Comparison of ENCODE assay signal across 11 mouse cellular contexts in genomic region chr12:71481899-71482593, GRCm38 (mm10).
DNase-seq lines count a peak whose midpoint lies in the region; ATAC-seq and TF ChIP-seq lines count a peak whose summit lies in the region.
"Had no signal": no experiment of that assay in that cellular context is flagged by ENCODE, and none has a peak within 500 bp of the region (broad histone marks: within the 10 kb centered on the region; RNA-seq: fewer than 3 reads in every experiment).

No protein-coding gene starts in this region.

- 79% methylated on average over 9 of the region's 9 CpGs for WGBS in heart, embryonic 14.5 days
- 62% methylated on average over 9 of the region's 9 CpGs for WGBS in heart, adult 2 months
- 36% methylated on average over 9 of the region's 9 CpGs for WGBS in stomach, embryonic 16.5 days

- H3K9ac ChIP-seq in heart, embryonic 14.5 days (ENCODE audit: low read length), result no peak overlapping the region
- no peak overlapping the region for H3K9ac ChIP-seq in heart, adult 2 months (ENCODE audit: low read depth, low read length)
- H3K9ac ChIP-seq in stomach, embryonic 16.5 days (ENCODE audit: low read length), result no peak overlapping the region

- no peak for DNase-seq in heart, adult 2 months
- peak; percentile 53 for DNase-seq in retina, postnatal 1 day
- DNase-seq in retina, embryonic 14.5 days (ENCODE audit: low spot score), result no peak
- peak; percentile 30 to 44 for DNase-seq in layer of hippocampus, adult 8-10 months (ENCODE audit: low spot score in 2 of 2)
- DNase-seq in spleen, adult 12 weeks (ENCODE audit: low spot score), result no peak
- no peak for DNase-seq in yolk sac, embryonic 10.5 days (ENCODE audit: low spot score)
- DNase-seq: adrenal gland, postnatal 25 days; kidney, postnatal 25 days had no signal

- H3K79me2 ChIP-seq in heart, adult 2 months (replicated peaks; ENCODE audit: control insufficient read depth, insufficient read depth, low read length), result no peaks in the 10 kb centered on the region

- TF ChIP-seq CTCF in heart, adult 2 months (IDR thresholded peaks at IDR 0.05), result no peak

- H3K27ac ChIP-seq in heart, embryonic 14.5 days (replicated peaks in 1 of 2; ENCODE audit: control insufficient read depth in 1 of 2, insufficient read depth in 1 of 2, low read depth in 2 of 2, low read length in 2 of 2), result peak overlapping the region; percentile 38 to 44; a peak in 3 of 4 replicates
- no peak overlapping the region; the same call in 1 of the 2 replicates for H3K27ac ChIP-seq in heart, adult 2 months
- peak overlapping the region; percentile 73 for H3K27ac ChIP-seq in stomach, embryonic 16.5 days (ENCODE audit: low read length)

- H3K36me3 ChIP-seq in heart, embryonic 14.5 days (ENCODE audit: control insufficient read depth, insufficient read depth, low read length), result no peaks in the 10 kb centered on the region
- H3K36me3 ChIP-seq in heart, adult 2 months (ENCODE audit: control insufficient read depth, insufficient read depth, low read length), result no peaks in the 10 kb centered on the region
- H3K36me3 ChIP-seq in stomach, embryonic 16.5 days (ENCODE audit: control insufficient read depth, insufficient read depth, low read length), result no peaks in the 10 kb centered on the region

- TF ChIP-seq EP300 in heart, adult 2 months (IDR thresholded peaks at IDR 0.05; ENCODE audit: insufficient read depth, low read depth, low read length), result no peak

- no peaks in the 10 kb centered on the region for H3K27me3 ChIP-seq in heart, embryonic 14.5 days (ENCODE audit: control insufficient read depth, insufficient read depth, low read length)
- H3K27me3 ChIP-seq in heart, adult 2 months (ENCODE audit: control insufficient read depth, insufficient read depth, low read length), result no peaks in the 10 kb centered on the region
- no peaks in the 10 kb centered on the region for H3K27me3 ChIP-seq in stomach, embryonic 16.5 days (ENCODE audit: control insufficient read depth, insufficient read depth, low read length)
- H3K27me3 ChIP-seq: megakaryocyte, embryonic 14.5 days had no signal

- H3K4me1 ChIP-seq in heart, embryonic 14.5 days (ENCODE audit: control insufficient read depth in 2 of 2, insufficient read depth in 2 of 2, low read length in 2 of 2), result peaks cover 32 to 38% of the 10 kb centered on the region in 2 experiments
- H3K4me1 ChIP-seq in heart, adult 2 months (ENCODE audit: control insufficient read depth, insufficient read depth, low read length), result peaks cover 11% of the 10 kb centered on the region
- H3K4me1 ChIP-seq in stomach, embryonic 16.5 days (ENCODE audit: control insufficient read depth, insufficient read depth, low read length), result peaks cover 16% of the 10 kb centered on the region
- H3K4me1 ChIP-seq: megakaryocyte, embryonic 14.5 days had no signal

- intact Hi-C loops in heart, adult 2 months (cut with DNase I), result no loop called here

- no peak for TF ChIP-seq POLR2A in heart, adult 2 months (IDR thresholded peaks at IDR 0.05; ENCODE audit: insufficient read depth, low read depth, low read length)

- no peak overlapping the region for H3K4me2 ChIP-seq in heart, embryonic 14.5 days (ENCODE audit: low read length)
- no peak overlapping the region for H3K4me2 ChIP-seq in stomach, embryonic 16.5 days (ENCODE audit: low read depth, low read length)

- H3K4me3 ChIP-seq in heart, embryonic 14.5 days (ENCODE audit: control insufficient read depth in 1 of 2, insufficient read depth in 1 of 2, low read depth in 1 of 2, low read length in 2 of 2), result no peak overlapping the region
- H3K4me3 ChIP-seq in heart, adult 2 months, result no peak overlapping the region
- H3K4me3 ChIP-seq in stomach, embryonic 16.5 days (replicated peaks; ENCODE audit: low read length), result no peak overlapping the region
- H3K4me3 ChIP-seq: megakaryocyte, embryonic 14.5 days had no signal

- H3K9me3 ChIP-seq in heart, embryonic 14.5 days (ENCODE audit: control insufficient read depth, low read length), result no peaks in the 10 kb centered on the region
- no peaks in the 10 kb centered on the region for H3K9me3 ChIP-seq in stomach, embryonic 16.5 days (replicated peaks; ENCODE audit: control insufficient read depth, low read length)

- no peak for ATAC-seq in heart, embryonic 14.5 days (ENCODE audit: insufficient number of reproducible peaks, insufficient read depth, low FRiP score, low read depth)
- ATAC-seq in stomach, embryonic 16.5 days (ENCODE audit: insufficient read depth, low FRiP score), result peak; percentile 63

Comparison
In these comparisons a context has a peak if more than half of its experiments do, and no peak if none do; other contexts are left out.
1. DNase-seq: peak in retina, postnatal 1 day (single experiment) and layer of hippocampus, adult 8-10 months (2 of 2); none in heart, adult 2 months (0 of 2), retina, embryonic 14.5 days (single experiment), spleen, adult 12 weeks (single experiment) and yolk sac, embryonic 10.5 days (single experiment).